Mouse (Mus musculus): ENCODE results near the gene Gm20458.

DNA sequence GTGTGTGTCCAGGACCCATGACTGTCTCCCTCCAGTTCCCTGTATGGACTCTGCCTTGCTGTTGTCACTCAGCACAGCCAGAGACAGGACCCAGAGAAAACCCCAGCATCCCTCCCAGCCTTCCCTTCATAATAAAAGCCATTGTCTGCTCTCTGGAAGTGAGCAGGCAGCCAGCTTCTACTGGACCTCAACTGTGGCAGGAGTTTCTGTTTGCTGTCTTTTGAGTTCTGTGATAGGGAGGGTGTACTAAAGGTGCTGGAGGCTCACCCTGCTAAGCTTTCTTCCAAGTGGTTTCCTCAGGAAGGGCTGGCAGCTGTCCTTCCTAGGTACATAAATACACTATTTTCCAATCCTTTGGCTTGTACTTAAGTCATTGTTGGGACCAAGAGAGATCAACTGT lies 4.4 kb downstream of the Gm20458 start:
- TF ChIP-seq POLR2A (IDR thresholded peaks at IDR 0.05; ENCODE audit: borderline replicate concordance, low read depth, low read length), result no peak
- no peak for TF ChIP-seq CTCF (IDR thresholded peaks at IDR 0.05; ENCODE audit: low read depth, low read length)
